Mouse (Mus musculus) CD8-positive naive resting alpha-beta T cell, adult 57 days (primary cell): Measurements from ENCODE around the gene Tifa. TPM values are rescaled to one million over a fixed set of nuclear protein-coding genes. Genes with fewer than 3 reads are reported as not detected.

Experiments
- total RNA-seq: library from RNA; stranded (reverse); gene quantifications from one replicate; pipeline ENCODE4 v1.2.4, GENCODE M21; 2023

Tifa gene
- total RNA-seq, result 3.7 TPM

DNA sequence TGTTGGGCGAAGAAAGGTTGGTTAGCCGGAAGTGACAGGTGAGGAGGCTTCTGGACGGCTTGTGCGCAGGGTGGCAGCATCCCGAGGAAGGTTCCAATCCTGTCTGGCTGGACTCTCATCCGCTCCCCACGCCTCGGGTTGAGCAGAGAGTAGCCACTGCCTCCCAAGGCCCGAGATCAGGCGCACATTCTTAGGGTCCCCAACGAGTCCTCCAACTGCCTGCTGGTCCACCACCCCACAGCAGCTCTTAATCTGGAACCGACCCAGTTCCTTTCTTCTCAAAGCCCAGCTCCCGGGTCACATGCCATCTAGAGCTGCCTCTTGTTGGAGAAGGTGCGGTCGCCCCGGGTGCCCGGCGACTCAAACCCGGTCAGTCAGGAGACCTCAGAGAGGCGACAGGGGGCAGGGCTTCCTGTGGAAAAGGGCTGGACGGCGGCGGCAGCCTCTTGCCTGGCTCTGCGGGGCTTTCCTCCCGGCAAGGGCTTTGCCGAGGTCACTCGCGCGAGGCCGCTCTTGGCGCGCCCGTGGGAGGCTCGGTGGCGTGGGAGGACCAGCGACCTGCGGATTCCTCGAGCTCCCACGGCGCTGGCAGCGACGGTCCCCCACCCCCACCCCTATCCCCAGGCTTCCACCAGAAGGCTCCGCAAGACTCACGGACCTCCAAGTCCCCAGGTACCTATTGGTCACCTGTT, at the start of gene Tifa:
Gene Tifa (plus strand): TSS at position 306 of the 692 bp plus-strand sequence.

DNA sequence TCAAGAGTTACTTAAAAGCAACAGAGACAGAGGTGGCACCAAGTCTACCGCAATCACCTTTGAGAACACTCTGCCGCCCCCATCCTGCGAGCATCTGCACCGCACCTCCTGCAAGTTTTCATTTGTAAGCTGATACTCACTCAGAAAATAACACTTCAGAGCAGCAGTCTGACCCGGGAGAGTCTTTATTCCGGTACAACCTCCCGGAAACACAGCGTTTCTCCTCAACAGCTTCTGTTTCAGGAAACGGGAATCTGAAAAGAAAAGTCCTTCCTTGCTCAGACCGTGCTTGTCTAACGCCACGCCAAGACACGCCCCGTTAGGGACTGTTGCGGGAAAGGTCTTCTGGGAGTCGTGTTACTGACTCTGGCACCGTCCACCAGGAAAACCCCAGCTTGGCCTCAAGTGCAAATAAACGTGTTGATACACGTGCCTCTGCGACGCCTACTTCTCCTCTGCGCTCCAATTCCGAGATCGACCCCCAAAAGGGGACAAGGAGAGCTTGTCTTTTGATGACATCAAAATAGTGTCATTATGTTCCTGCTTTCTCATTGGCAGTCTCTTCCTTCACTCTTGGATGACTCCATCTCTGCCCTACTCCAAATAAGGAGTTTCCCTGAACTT, 9.5 kb upstream of the Tifa start, which contains the start of gene Alpk1:
Gene Alpk1 (minus strand): TSS at position 507 of the 624 bp plus-strand sequence.

DNA sequence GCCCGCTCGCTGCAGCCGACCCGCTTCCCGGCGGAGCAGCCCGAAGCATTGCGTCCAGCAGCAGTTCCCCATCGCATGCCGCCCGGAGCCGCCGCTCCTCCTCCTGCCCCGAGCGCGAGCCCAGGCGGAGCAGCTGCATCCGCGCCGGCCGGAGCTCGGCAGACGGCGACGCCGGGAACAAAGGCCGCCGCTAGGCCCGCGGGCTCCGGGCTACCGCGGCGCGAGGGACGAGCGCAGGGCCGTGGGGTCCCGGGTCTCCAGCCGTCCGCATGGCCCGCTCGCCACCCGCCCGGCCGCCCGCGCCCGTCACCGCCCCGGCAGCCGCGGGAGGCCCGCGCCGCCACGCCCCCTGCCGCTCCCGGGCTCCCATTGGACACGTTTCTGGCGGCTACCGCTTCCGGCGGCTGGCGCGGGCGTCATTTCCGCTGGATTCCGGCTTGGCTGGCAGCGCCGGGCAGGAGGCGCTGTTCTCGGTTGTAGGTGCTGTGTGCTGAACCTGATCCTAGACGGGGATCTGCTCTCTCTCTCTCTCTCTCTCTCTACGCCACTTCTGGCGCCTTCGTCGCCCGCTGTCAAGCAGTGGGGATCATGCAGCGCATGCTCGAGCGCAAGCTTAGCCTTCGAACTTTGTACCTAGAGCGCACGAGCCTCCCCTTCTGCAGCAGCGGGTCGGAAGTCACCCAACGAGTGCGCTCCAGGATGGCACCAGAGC, 47.7 kb downstream of the Tifa start, which contains the start of gene Ap1ar:
Gene Ap1ar (minus strand): TSS at position 370 of the 712 bp plus-strand sequence.

Other genes with a start within 250 kb of the Tifa start
- 40.2 TPM for gene Larp7, start 236.5 kb upstream of the Tifa start, total RNA-seq
- 9.0 TPM for gene Zgrf1, start 236.3 kb upstream of the Tifa start, total RNA-seq
- gene Neurog2, start 156.7 kb upstream of the Tifa start, total RNA-seq, result not detected
- 4.8 TPM for gene Alpk1, start 9.3 kb upstream of the Tifa start, total RNA-seq
- gene Ap1ar, start 47.7 kb downstream of the Tifa start, total RNA-seq, result 72.7 TPM
- 66.3 TPM for gene Fam241a, start 106.5 kb downstream of the Tifa start, total RNA-seq